Mouse (Mus musculus): Measurements from ENCODE around the gene Shc4. TPM values are rescaled to one million over a fixed set of nuclear protein-coding genes. Genes with fewer than 3 reads are reported as not detected.

Gene Shc4
- polyA plus RNA-seq, 1 experiment from 2014 or later, result 0.61 TPM

DNA sequence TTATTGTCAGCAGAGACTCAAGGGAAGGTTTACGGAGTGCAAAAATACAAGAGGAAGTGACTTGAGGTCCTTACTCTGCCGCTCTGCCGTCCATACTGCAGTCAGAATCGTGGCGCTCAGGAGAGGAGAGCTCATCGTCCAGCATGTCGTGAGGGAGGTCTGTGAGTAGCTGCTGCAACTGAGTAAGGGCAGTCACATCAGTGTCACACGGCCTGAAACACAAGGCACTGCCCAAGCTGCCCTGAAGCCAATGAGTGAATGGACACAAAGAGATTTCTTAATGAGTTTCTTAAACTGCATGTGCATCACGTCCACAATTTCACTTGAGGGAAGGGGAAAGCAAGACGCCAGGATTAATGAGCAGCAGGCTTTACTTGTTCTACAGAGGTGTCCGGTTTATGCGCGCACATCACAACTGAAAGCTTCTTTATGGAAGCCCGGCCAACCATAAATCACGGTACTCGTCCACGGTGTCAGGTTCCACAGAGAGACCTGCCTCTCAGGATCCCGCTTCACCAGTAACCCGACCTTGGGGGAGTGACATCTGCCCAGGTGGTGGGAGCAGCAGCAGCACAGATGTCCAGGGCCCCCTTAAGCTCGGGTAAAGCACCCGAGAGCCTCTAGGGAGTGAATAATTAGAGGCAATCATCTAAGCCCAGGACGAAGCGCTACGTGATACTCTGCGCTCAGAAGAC, 103.6 kb downstream of the Shc4 start:
- Histone ChIP-seq H3K36me3 (ENCODE audit: control insufficient read depth, insufficient read depth) (peaks cover 19% of the 10 kb centered on the region; the same call in 1 of the 2 replicates), H3K27me3 (replicated peaks; ENCODE audit: control insufficient read depth, insufficient read depth, low read length) (no peaks in the 10 kb centered on the region), H3K27ac (ENCODE audit: low read depth, low read length) (no peak overlapping the region), H3K4me3 (ENCODE audit: low read depth, low read length) (no peak overlapping the region), H3K4me2 (replicated peaks; ENCODE audit: low read depth) (no peak overlapping the region), H3K9ac (ENCODE audit: low read depth, low read length) (no peak overlapping the region), H3K4me1 (replicated peaks; ENCODE audit: control insufficient read depth, insufficient read depth, low read length) (no peaks in the 10 kb centered on the region), H3K9me3 (ENCODE audit: control insufficient read depth) (no peaks in the 10 kb centered on the region)
- WGBS, result 80% methylated on average over 25 of the region's 25 CpGs
- TF ChIP-seq CTCF (IDR thresholded peaks at IDR 0.05; ENCODE audit: low read depth), result no peak
- no peak for ATAC-seq

- 51% methylated on average over 8 of the region's 8 CpGs for WGBS
- no peak overlapping the region for H3K4me2 ChIP-seq (replicated peaks; ENCODE audit: low read depth)
- no peak overlapping the region for H3K27ac ChIP-seq (ENCODE audit: low read depth, low read length)
- H3K36me3 ChIP-seq (ENCODE audit: control insufficient read depth, insufficient read depth), result peaks cover 48% of the 10 kb centered on the region
- H3K9ac ChIP-seq (ENCODE audit: low read depth, low read length), result no peak overlapping the region
- H3K4me3 ChIP-seq (ENCODE audit: low read depth, low read length), result no peak overlapping the region
- H3K4me1 ChIP-seq (replicated peaks; ENCODE audit: control insufficient read depth, insufficient read depth, low read length), result no peaks in the 10 kb centered on the region
- ATAC-seq, result no peak
- TF ChIP-seq CTCF (IDR thresholded peaks at IDR 0.05; ENCODE audit: low read depth), result no peak
- no peaks in the 10 kb centered on the region for H3K27me3 ChIP-seq (replicated peaks; ENCODE audit: control insufficient read depth, insufficient read depth, low read length)
- no peaks in the 10 kb centered on the region for H3K9me3 ChIP-seq (ENCODE audit: control insufficient read depth)
Observed at GRCm38 (mm10) chr2:125615858-125616424, 108.0 kb downstream of the Shc4 start.

DNA sequence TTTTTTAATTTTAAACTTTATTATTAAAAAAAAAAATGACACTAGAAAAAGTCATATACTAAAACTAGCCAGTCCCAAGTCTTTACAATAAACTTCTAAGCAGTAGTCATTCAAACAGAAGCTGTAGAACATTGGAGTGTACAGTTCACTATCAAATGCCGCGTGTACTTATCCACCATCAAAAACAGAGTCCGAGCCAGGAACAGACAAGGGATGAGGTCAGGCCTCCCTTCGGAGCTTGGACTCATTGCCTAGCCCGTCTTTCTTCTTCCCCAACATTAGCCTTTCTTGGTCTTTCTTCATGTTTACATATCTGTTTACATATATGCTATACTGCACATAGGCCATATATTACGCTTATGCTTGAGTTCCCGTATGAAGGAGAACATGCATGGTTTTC, 108.5 kb downstream of the Shc4 start:
- Histone ChIP-seq H3K36me3 (ENCODE audit: control insufficient read depth, insufficient read depth) (peaks cover 49% of the 10 kb centered on the region), H3K4me3 (ENCODE audit: low read depth, low read length) (no peak overlapping the region)
- ATAC-seq, result no peak

GRCm38 (mm10) chr2:125606220-125606845, 117.6 kb downstream of the Shc4 start:
- 65% methylated on average over 17 of the region's 17 CpGs for WGBS

More for the DNA sequence above, 108.5 kb downstream of the Shc4 start:
- Histone ChIP-seq H3K27me3 (replicated peaks; ENCODE audit: control insufficient read depth, insufficient read depth, low read length) (no peaks in the 10 kb centered on the region), H3K4me2 (replicated peaks; ENCODE audit: low read depth) (no peak overlapping the region), H3K27ac (ENCODE audit: low read depth, low read length) (no peak overlapping the region), H3K4me1 (replicated peaks; ENCODE audit: control insufficient read depth, insufficient read depth, low read length) (no peaks in the 10 kb centered on the region), H3K9ac (ENCODE audit: low read depth, low read length) (no peak overlapping the region), H3K9me3 (ENCODE audit: control insufficient read depth) (no peaks in the 10 kb centered on the region)
- WGBS, result 84% methylated on average over 7 of the region's 7 CpGs
- no peak for TF ChIP-seq CTCF (IDR thresholded peaks at IDR 0.05; ENCODE audit: low read depth)

GRCm38 (mm10) chr2:125604646-125605045, 119.3 kb downstream of the Shc4 start:
- WGBS, result 51% methylated on average over 7 of the region's 7 CpGs
- TF ChIP-seq CTCF (IDR thresholded peaks at IDR 0.05; ENCODE audit: low read depth), result peak; percentile 88
- no peak for ATAC-seq
- Histone ChIP-seq H3K4me2 (replicated peaks; ENCODE audit: low read depth) (no peak overlapping the region), H3K9me3 (ENCODE audit: control insufficient read depth) (no peaks in the 10 kb centered on the region), H3K27ac (ENCODE audit: low read depth, low read length) (no peak overlapping the region), H3K4me1 (replicated peaks; ENCODE audit: control insufficient read depth, insufficient read depth, low read length) (no peaks in the 10 kb centered on the region), H3K9ac (ENCODE audit: low read depth, low read length) (no peak overlapping the region), H3K27me3 (replicated peaks; ENCODE audit: control insufficient read depth, insufficient read depth, low read length) (no peaks in the 10 kb centered on the region), H3K4me3 (ENCODE audit: low read depth, low read length) (no peak overlapping the region), H3K36me3 (ENCODE audit: control insufficient read depth, insufficient read depth) (peaks cover 49% of the 10 kb centered on the region)

More at GRCm38 (mm10) chr2:125606220-125606845, 117.6 kb downstream of the Shc4 start:
- H3K9ac ChIP-seq (ENCODE audit: low read depth, low read length), result no peak overlapping the region
- no peaks in the 10 kb centered on the region for H3K9me3 ChIP-seq (ENCODE audit: control insufficient read depth)
- H3K36me3 ChIP-seq (ENCODE audit: control insufficient read depth, insufficient read depth), result peaks cover 37% of the 10 kb centered on the region
- ATAC-seq, result no peak
- no peak overlapping the region for H3K4me2 ChIP-seq (replicated peaks; ENCODE audit: low read depth)
- H3K27me3 ChIP-seq (replicated peaks; ENCODE audit: control insufficient read depth, insufficient read depth, low read length), result no peaks in the 10 kb centered on the region
- H3K27ac ChIP-seq (ENCODE audit: low read depth, low read length), result no peak overlapping the region
- TF ChIP-seq CTCF (IDR thresholded peaks at IDR 0.05; ENCODE audit: low read depth), result no peak
- no peaks in the 10 kb centered on the region for H3K4me1 ChIP-seq (replicated peaks; ENCODE audit: control insufficient read depth, insufficient read depth, low read length)
- no peak overlapping the region for H3K4me3 ChIP-seq (ENCODE audit: low read depth, low read length)

DNA sequence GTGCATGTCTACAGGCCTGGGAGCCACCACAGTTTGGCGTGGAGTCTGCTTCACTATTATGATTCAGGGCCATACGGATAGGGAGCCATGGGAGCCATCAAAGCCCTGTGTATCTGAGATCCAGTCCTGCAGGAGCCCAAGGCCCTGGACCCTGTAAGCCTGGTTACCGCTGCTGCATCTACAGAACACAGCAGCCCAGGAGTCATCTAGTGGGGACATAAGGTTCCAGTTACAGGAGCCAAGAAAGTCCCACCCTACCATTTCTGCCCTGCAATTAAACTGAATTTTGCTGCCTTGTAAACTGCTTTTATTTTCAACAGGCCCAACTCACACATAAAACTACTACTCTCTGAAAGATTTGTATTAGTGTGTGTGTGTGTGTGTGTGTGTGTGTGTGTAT, 121.0 kb downstream of the Shc4 start:
- peaks cover 47% of the 10 kb centered on the region for H3K36me3 ChIP-seq (ENCODE audit: control insufficient read depth, insufficient read depth)
- H3K27ac ChIP-seq (ENCODE audit: low read depth, low read length), result no peak overlapping the region
- H3K9ac ChIP-seq (ENCODE audit: low read depth, low read length), result no peak overlapping the region
- H3K4me1 ChIP-seq (replicated peaks; ENCODE audit: control insufficient read depth, insufficient read depth, low read length), result no peaks in the 10 kb centered on the region
- H3K4me3 ChIP-seq (ENCODE audit: low read depth, low read length), result no peak overlapping the region
- no peak for TF ChIP-seq CTCF (IDR thresholded peaks at IDR 0.05; ENCODE audit: low read depth)
- no peak overlapping the region for H3K4me2 ChIP-seq (replicated peaks; ENCODE audit: low read depth)
- ATAC-seq, result no peak
- no peaks in the 10 kb centered on the region for H3K27me3 ChIP-seq (replicated peaks; ENCODE audit: control insufficient read depth, insufficient read depth, low read length)
- WGBS, result 91% methylated on average over 3 of the region's 3 CpGs
- no peaks in the 10 kb centered on the region for H3K9me3 ChIP-seq (ENCODE audit: control insufficient read depth)

Measured in intestine, postnatal 0 days (tissue).